Mouse (Mus musculus) stomach, embryonic 16.5 days (tissue): ENCODE measurements at regions not wholly inside any gene's neighbourhood (a gene's known extent, or its start where the extent isn't known, plus 50 kb on each side); places are given as distances from the start of the nearest gene placed in this dataset.
"Not testable (repeated sequence)": the region's sequence is repeated elsewhere in the genome, so short reads cannot be mapped to it uniquely, and the experiment has no call there.

Experiments used
- ATAC-seq: fragments of 200-750 bp; cut with Nextera tagmentation; 2 replicates; pipeline ENCODE4 v1.8.0; 2017; ENCODE audit warnings: moderate number of reproducible peaks, moderate TSS enrichment; ENCODE audit not compliant: insufficient read depth, low FRiP score
- H3K27ac ChIP-seq: fragments of 300-500 bp; sonication (generic); 2 replicates; pipeline ENCODE4 v1.5.1; 2014; ENCODE audit warnings: low read length
- H3K27me3 ChIP-seq: fragments of 300-500 bp; sonication (generic); 2 replicates; pipeline ENCODE4 v1.6.1; 2014; ENCODE audit warnings: low read length, control low read depth, mixed read lengths; ENCODE audit not compliant: control insufficient read depth, insufficient read depth
- H3K36me3 ChIP-seq: fragments of 300-500 bp; sonication (generic); 2 replicates; pipeline ENCODE4 v1.6.1; 2014; ENCODE audit warnings: low read length; ENCODE audit not compliant: control insufficient read depth, insufficient read depth
- H3K4me1 ChIP-seq: fragments of 300-500 bp; sonication (generic); 2 replicates; pipeline ENCODE4 v1.6.1; 2014; ENCODE audit warnings: low read length, control low read depth, mixed read lengths; ENCODE audit not compliant: control insufficient read depth, insufficient read depth
- H3K4me2 ChIP-seq: fragments of 300-500 bp; sonication (generic); 2 replicates; pipeline ENCODE4 v1.6.1; 2014; ENCODE audit warnings: low read depth, low read length, mixed read lengths
- H3K4me3 ChIP-seq: fragments of 300-500 bp; sonication (generic); replicated peaks from 2 replicates; pipeline ENCODE4 v1.5.1; 2014; ENCODE audit warnings: mild to moderate bottlenecking, low read length
- H3K9ac ChIP-seq: fragments of 300-500 bp; sonication (generic); 2 replicates; pipeline ENCODE4 v1.6.1; 2014; ENCODE audit warnings: low read length
- H3K9me3 ChIP-seq: fragments of 300-500 bp; sonication (generic); replicated peaks from 2 replicates; pipeline ENCODE4 v1.6.1; 2016; ENCODE audit warnings: low read length, control low read depth; ENCODE audit not compliant: control insufficient read depth
- WGBS: fragments of 180-500 bp; shearing (Covaris S2); extraction: QIAGEN DNeasy Blood & Tissue Kit; methylation state at CpG from one replicate; pipeline ENCODE4 v1.1.7; 2014; 5-methylcytosine and 5-hydroxymethylcytosine counted together

GRCm38 (mm10) chr12:23325756-23326155 lies 454.3 kb downstream of the Gm10330 start:
- not testable (repeated sequence) for H3K4me1 ChIP-seq, H3K27ac ChIP-seq, H3K36me3 ChIP-seq, H3K9ac ChIP-seq, H3K27me3 ChIP-seq, H3K4me2 ChIP-seq, ATAC-seq, H3K4me3 ChIP-seq, H3K9me3 ChIP-seq
- 41% methylated on average over 2 of the region's 2 CpGs for WGBS

GRCm38 (mm10) chr12:23315186-23315585 lies 464.9 kb downstream of the Gm10330 start:
- H3K4me2 ChIP-seq = peak overlapping the region; percentile 27
- WGBS = 1% methylated on average over 20 of the region's 38 CpGs
- not testable (repeated sequence) for H3K4me1 ChIP-seq, H3K9ac ChIP-seq, H3K9me3 ChIP-seq, H3K27me3 ChIP-seq, H3K36me3 ChIP-seq, H3K27ac ChIP-seq
- peak overlapping the region; percentile 41 for H3K4me3 ChIP-seq
- peak; percentile 64; the same call in 1 of the 2 replicates for ATAC-seq
